Mouse (Mus musculus) midbrain, embryonic 10.5 days (tissue): ENCODE data around the gene Arhgap8. TPM values are rescaled to one million over a fixed set of nuclear protein-coding genes. Genes with fewer than 3 reads are reported as not detected.

ENCODE experiments used
- polyA plus RNA-seq: library from polyadenylated mRNA; unstranded; fragments of >200 nt; fragmentation: Nextera tagmentation; extraction: Ambion mirVana; gene quantifications from 2 replicates; pipeline ENCODE4 v1.2.1, GENCODE M21; 2016

Gene Arhgap8
- polyA plus RNA-seq, 1 experiment from 2014 or later, result 1.5 TPM

Other genes starting within 250 kb of the Arhgap8 start
- 27.4 and 37.4 TPM in 2 replicates for gene Rtl6, start 162.2 kb upstream of the Arhgap8 start, polyA plus RNA-seq
- gene Prr5, start 50.4 kb upstream of the Arhgap8 start, polyA plus RNA-seq, result 14.7 and 17.1 TPM in 2 replicates
- 9.5 and 11.9 TPM in 2 replicates for gene Phf21b, start 136.0 kb downstream of the Arhgap8 start, polyA plus RNA-seq
- 0.96 and 1.1 TPM in 2 replicates for gene Gm29666, start 200.0 kb downstream of the Arhgap8 start, polyA plus RNA-seq
- 70.5 and 70.7 TPM in 2 replicates for gene Nup50, start 203.4 kb downstream of the Arhgap8 start, polyA plus RNA-seq